Mouse (Mus musculus) neural tube, embryonic 13.5 days (tissue): ENCODE data around the gene Pygl. TPM values are rescaled to one million over a fixed set of nuclear protein-coding genes. Genes with fewer than 3 reads are reported as not detected.

Experiments used
- ATAC-seq: fragments of 200-750 bp; cut with Nextera tagmentation; 2 replicates; pipeline ENCODE4 v1.8.0; 2017; ENCODE audit warnings: low read depth, mild to moderate bottlenecking, moderate TSS enrichment, moderate library complexity
- H3K27ac ChIP-seq: fragments of 300-500 bp; sonication (generic); replicated peaks from 2 replicates; pipeline ENCODE4 v1.5.1; 2015; ENCODE audit warnings: moderate library complexity, mild to moderate bottlenecking, inconsistent platforms
- H3K27me3 ChIP-seq: fragments of 300-500 bp; sonication (generic); 2 replicates; pipeline ENCODE4 v1.6.1; 2015; ENCODE audit warnings: mild to moderate bottlenecking, inconsistent platforms
- H3K36me3 ChIP-seq: fragments of 300-500 bp; sonication (generic); 2 replicates; pipeline ENCODE4 v1.6.1; 2015; ENCODE audit warnings: mild to moderate bottlenecking, inconsistent platforms
- H3K4me1 ChIP-seq: fragments of 300-500 bp; sonication (generic); replicated peaks from 2 replicates; pipeline ENCODE4 v1.6.1; 2015; ENCODE audit warnings: inconsistent platforms
- H3K4me2 ChIP-seq: fragments of 300-500 bp; sonication (generic); 2 replicates; pipeline ENCODE4 v1.6.1; 2015; ENCODE audit warnings: inconsistent platforms, mild to moderate bottlenecking, moderate library complexity
- H3K4me3 ChIP-seq: fragments of 300-500 bp; sonication (generic); 2 replicates; pipeline ENCODE4 v1.5.1; 2015; ENCODE audit warnings: mild to moderate bottlenecking, inconsistent platforms
- H3K9ac ChIP-seq: fragments of 300-500 bp; sonication (generic); 2 replicates; pipeline ENCODE4 v1.6.1; 2015; ENCODE audit warnings: moderate library complexity, mild to moderate bottlenecking, inconsistent platforms
- H3K9me3 ChIP-seq: fragments of 300-500 bp; sonication (generic); 2 replicates; pipeline ENCODE4 v1.6.1; 2016; ENCODE audit warnings: inconsistent platforms
- WGBS: fragments of 180-500 bp; shearing (Covaris S2); methylation state at CpG from one replicate; pipeline ENCODE4 v1.1.7; 2015; 5-methylcytosine and 5-hydroxymethylcytosine counted together
- polyA plus RNA-seq: library from polyadenylated mRNA; unstranded; fragments of >200 nt; fragmentation: Nextera tagmentation; extraction: Ambion mirVana; gene quantifications from 2 replicates; pipeline ENCODE4 v1.2.1, GENCODE M21; 2015

Pygl gene
- polyA plus RNA-seq, 1 experiment from 2014 or later: 6.4 TPM

- H3K4me3 ChIP-seq: no peak overlapping the region
- H3K9ac ChIP-seq: no peak overlapping the region
- H3K4me2 ChIP-seq: no peak overlapping the region
- H3K27me3 ChIP-seq: peaks cover 7% of the 10 kb centered on the region
- no peak for ATAC-seq
- H3K36me3 ChIP-seq: no peaks in the 10 kb centered on the region
- H3K9me3 ChIP-seq: no peaks in the 10 kb centered on the region
- no peak overlapping the region for H3K27ac ChIP-seq
- peaks cover 14% of the 10 kb centered on the region; the same call in 1 of the 2 replicates for H3K4me1 ChIP-seq
- WGBS: 79% methylated on average over 4 of the region's 4 CpGs
Measured at GRCm38 (mm10) chr12:70223331-70223730, 8.0 kb downstream of the Pygl start.

DNA sequence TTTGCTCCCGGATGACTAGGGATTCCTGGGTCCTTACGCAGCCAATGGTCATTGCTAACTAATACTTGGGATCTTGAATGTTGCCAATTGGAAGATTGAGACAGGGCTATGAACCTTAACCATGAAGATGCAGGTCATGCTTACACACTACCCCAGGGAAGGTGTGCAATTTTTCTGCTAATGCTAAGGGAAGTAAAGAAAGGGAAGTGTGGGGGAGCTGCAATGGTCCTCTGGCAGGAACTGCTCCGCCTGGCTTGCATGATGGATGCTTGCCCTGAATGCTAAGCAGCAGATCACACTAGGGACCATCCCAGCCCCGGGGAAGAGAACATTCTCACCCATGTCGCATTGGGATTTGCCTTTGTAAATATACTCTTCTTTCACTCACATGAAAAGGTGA is 9.9 kb downstream of the Pygl start:
- 80% methylated on average over 5 of the region's 5 CpGs for WGBS
- Histone ChIP-seq H3K27ac (no peak overlapping the region), H3K36me3 (no peaks in the 10 kb centered on the region), H3K4me1 (peaks cover under 1% of the 10 kb centered on the region; the same call in 1 of the 2 replicates), H3K4me2 (no peak overlapping the region), H3K9ac (no peak overlapping the region), H3K9me3 (no peaks in the 10 kb centered on the region), H3K27me3 (peaks cover 2% of the 10 kb centered on the region), H3K4me3 (no peak overlapping the region)
- no peak for ATAC-seq

- Histone ChIP-seq H3K27me3 (no peaks in the 10 kb centered on the region), H3K36me3 (no peaks in the 10 kb centered on the region), H3K4me1 (peaks cover 3% of the 10 kb centered on the region; the same call in 1 of the 2 replicates), H3K4me2 (no peak overlapping the region), H3K9me3 (no peaks in the 10 kb centered on the region), H3K9ac (no peak overlapping the region), H3K4me3 (no peak overlapping the region), H3K27ac (no peak overlapping the region)
- WGBS: 88% methylated on average over 8 of the region's 8 CpGs
- no peak for ATAC-seq
Measured at GRCm38 (mm10) chr12:70218795-70219540, 12.3 kb downstream of the Pygl start.

DNA sequence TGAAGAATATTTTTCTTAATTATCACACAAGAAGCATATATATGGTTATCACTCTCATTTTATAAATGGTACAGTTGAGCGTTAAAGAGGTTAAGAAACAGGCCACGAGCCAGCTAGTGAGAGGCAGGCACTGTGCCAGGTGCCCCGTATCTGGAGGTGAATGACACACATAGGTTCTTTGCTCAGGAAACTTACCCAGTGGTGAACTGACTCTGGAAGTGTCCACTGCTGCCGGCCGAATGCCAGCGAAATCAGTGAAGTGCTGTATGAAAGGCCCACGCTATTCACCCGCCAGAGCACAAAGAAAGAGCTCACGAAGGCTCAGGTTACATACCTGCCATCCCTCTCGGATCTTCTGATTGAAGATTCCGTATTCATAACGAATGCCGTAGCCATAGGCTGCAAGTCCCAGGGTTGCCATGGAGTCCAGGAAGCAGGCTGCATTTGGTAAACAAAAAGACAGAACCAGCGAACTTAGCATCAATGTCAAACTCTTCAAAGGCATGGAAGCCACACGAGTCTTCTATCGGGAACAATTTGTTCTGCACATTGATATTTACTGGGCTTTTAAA is 15.0 kb downstream of the Pygl start:
- Histone ChIP-seq H3K4me2 (no peak overlapping the region), H3K9me3 (no peaks in the 10 kb centered on the region), H3K4me1 (peaks cover 3% of the 10 kb centered on the region; the same call in 1 of the 2 replicates), H3K9ac (no peak overlapping the region), H3K27ac (no peak overlapping the region), H3K27me3 (no peaks in the 10 kb centered on the region), H3K4me3 (no peak overlapping the region), H3K36me3 (no peaks in the 10 kb centered on the region)
- no peak for ATAC-seq
- WGBS: 71% methylated on average over 16 of the region's 16 CpGs

- peaks cover 3% of the 10 kb centered on the region; the same call in 1 of the 2 replicates for H3K4me1 ChIP-seq
- no peaks in the 10 kb centered on the region for H3K9me3 ChIP-seq
- WGBS: 84% methylated on average over 8 of the region's 8 CpGs
- no peak overlapping the region for H3K4me2 ChIP-seq
- H3K9ac ChIP-seq: no peak overlapping the region
- no peak overlapping the region for H3K27ac ChIP-seq
- no peaks in the 10 kb centered on the region for H3K36me3 ChIP-seq
- H3K4me3 ChIP-seq: no peak overlapping the region
- ATAC-seq: no peak
- H3K27me3 ChIP-seq: no peaks in the 10 kb centered on the region
Measured at GRCm38 (mm10) chr12:70214281-70214680, 17.0 kb downstream of the Pygl start.

- Histone ChIP-seq H3K4me2 (no peak overlapping the region), H3K4me3 (no peak overlapping the region), H3K36me3 (no peaks in the 10 kb centered on the region), H3K9me3 (no peaks in the 10 kb centered on the region), H3K9ac (no peak overlapping the region), H3K4me1 (peaks cover 3% of the 10 kb centered on the region; the same call in 1 of the 2 replicates), H3K27me3 (no peaks in the 10 kb centered on the region), H3K27ac (no peak overlapping the region)
- no peak for ATAC-seq
- 91% methylated on average over 6 of the region's 6 CpGs for WGBS
Measured at GRCm38 (mm10) chr12:70213601-70214000, 17.7 kb downstream of the Pygl start.

DNA sequence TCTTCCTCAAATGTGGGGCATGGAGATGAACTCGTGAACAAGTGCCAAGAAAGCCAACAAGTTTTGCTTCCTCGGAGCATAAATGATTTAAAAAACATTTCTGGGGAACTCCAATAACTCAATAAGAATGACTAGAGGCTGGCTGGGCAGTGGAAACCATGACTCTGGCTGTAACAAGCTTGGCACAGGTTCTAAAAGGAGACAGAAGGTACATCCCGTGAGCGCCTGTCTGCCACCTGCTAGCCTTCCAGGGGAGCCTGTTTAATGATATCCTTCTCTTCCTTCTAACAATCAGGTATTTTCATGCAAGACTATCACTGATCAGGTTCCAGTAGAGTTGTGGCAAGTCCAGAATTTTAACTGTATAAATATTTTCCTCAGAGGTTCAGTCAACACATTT is 18.8 kb downstream of the Pygl start:
- Histone ChIP-seq H3K9me3 (no peaks in the 10 kb centered on the region), H3K4me1 (peaks cover 3% of the 10 kb centered on the region; the same call in 1 of the 2 replicates)
- 87% methylated on average over 4 of the region's 4 CpGs for WGBS

GRCm38 (mm10) chr12:70208214-70208613 is 23.1 kb downstream of the Pygl start:
- H3K4me2 ChIP-seq: no peak overlapping the region
- H3K27me3 ChIP-seq: no peaks in the 10 kb centered on the region
- H3K4me1 ChIP-seq: no peaks in the 10 kb centered on the region
- no peak overlapping the region for H3K27ac ChIP-seq
- WGBS: 68% methylated on average over 5 of the region's 5 CpGs
- H3K9ac ChIP-seq: no peak overlapping the region
- no peaks in the 10 kb centered on the region for H3K9me3 ChIP-seq
- no peak for ATAC-seq
- H3K4me3 ChIP-seq: no peak overlapping the region
- no peaks in the 10 kb centered on the region for H3K36me3 ChIP-seq

More for the DNA sequence above, 18.8 kb downstream of the Pygl start:
- no peak overlapping the region for H3K4me2 ChIP-seq
- H3K27ac ChIP-seq: no peak overlapping the region
- no peaks in the 10 kb centered on the region for H3K27me3 ChIP-seq
- H3K9ac ChIP-seq: no peak overlapping the region
- no peak for ATAC-seq
- H3K36me3 ChIP-seq: no peaks in the 10 kb centered on the region
- no peak overlapping the region for H3K4me3 ChIP-seq

- no peaks in the 10 kb centered on the region for H3K4me1 ChIP-seq
Measured at GRCm38 (mm10) chr12:70204433-70204832, 26.9 kb downstream of the Pygl start.

DNA sequence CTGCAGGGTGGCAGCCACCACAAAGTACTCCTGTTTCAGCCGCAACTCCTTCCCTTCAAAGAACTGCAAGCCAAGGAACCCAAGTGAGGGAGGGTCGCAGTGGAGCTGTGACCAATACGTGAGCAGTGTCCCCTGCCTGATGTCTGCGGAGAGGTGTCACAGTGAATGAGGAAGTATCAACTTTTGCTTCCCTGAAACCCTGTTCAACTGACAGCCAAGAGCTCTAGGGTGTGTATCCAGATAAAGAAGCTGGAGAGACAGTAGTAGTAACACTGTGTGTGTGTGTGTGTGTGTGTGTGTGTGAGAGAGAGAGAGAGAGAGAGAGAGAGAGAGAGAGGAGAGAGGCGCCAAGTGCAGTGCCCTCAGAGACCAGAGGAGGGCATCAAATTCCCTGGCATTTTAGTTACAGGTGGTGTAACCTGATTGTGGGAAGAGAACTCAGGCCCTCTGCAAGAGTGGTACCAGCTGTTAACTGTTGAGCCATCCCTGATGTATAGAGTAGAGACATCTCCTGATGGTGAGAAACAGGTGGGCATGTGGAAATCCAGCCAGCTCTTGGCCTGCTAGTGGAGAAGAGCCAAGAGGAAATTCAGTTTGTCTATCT is 29.3 kb downstream of the Pygl start:
- Histone ChIP-seq H3K9ac (no peak overlapping the region), H3K27me3 (no peaks in the 10 kb centered on the region), H3K27ac (no peak overlapping the region), H3K9me3 (no peaks in the 10 kb centered on the region), H3K4me1 (no peaks in the 10 kb centered on the region), H3K4me3 (no peak overlapping the region), H3K4me2 (no peak overlapping the region), H3K36me3 (no peaks in the 10 kb centered on the region)
- WGBS: 75% methylated on average over 5 of the region's 5 CpGs
- no peak for ATAC-seq

More at GRCm38 (mm10) chr12:70204433-70204832, 26.9 kb downstream of the Pygl start:
- H3K27me3 ChIP-seq: no peaks in the 10 kb centered on the region
- H3K36me3 ChIP-seq: no peaks in the 10 kb centered on the region
- no peak overlapping the region for H3K27ac ChIP-seq
- no peak for ATAC-seq
- no peak overlapping the region for H3K4me3 ChIP-seq
- 83% methylated on average over 8 of the region's 8 CpGs for WGBS
- H3K4me2 ChIP-seq: no peak overlapping the region
- no peak overlapping the region for H3K9ac ChIP-seq
- H3K9me3 ChIP-seq: no peaks in the 10 kb centered on the region

DNA sequence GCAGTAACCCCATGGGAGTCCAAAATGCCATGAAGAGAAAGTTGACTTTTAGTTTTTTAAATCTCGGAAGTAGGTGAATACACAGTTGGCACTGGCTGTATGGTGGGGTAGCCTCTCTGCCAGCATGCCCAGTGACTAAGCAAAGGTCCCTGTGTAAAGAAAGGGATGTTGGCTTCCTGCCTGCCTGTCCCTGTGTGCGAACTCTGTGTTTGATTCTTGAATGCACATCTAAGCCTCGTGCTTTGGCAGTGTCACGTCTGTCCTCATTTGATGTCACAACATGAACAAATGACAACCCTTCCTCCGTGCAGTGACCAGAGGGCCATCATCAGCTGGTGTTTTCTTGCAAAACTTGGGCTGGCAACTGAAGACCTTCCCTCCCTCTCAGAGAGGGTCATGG is 34.9 kb downstream of the Pygl start:
- Histone ChIP-seq H3K27ac (no peak overlapping the region), H3K36me3 (no peaks in the 10 kb centered on the region), H3K4me1 (peaks cover 13% of the 10 kb centered on the region), H3K27me3 (no peaks in the 10 kb centered on the region), H3K4me3 (no peak overlapping the region), H3K9ac (no peak overlapping the region), H3K4me2 (no peak overlapping the region), H3K9me3 (no peaks in the 10 kb centered on the region)
- ATAC-seq: no peak
- 87% methylated on average over 5 of the region's 5 CpGs for WGBS

GRCm38 (mm10) chr12:70195426-70195825 is 35.9 kb downstream of the Pygl start:
- H3K4me3 ChIP-seq: no peak overlapping the region
- no peak for ATAC-seq
- 92% methylated on average over 6 of the region's 6 CpGs for WGBS
- H3K9me3 ChIP-seq: no peaks in the 10 kb centered on the region
- no peaks in the 10 kb centered on the region for H3K36me3 ChIP-seq
- H3K27ac ChIP-seq: no peak overlapping the region
- no peak overlapping the region for H3K4me2 ChIP-seq
- no peaks in the 10 kb centered on the region for H3K27me3 ChIP-seq
- H3K4me1 ChIP-seq: peaks cover 13% of the 10 kb centered on the region
- no peak overlapping the region for H3K9ac ChIP-seq
